Mouse (Mus musculus): ENCODE results near the gene Scmh1. TPM values are rescaled to one million over a fixed set of nuclear protein-coding genes. Genes with fewer than 3 reads are reported as not detected.

Scmh1 gene
- polyA plus RNA-seq, 1 experiment from 2014 or later, result 70.0 TPM

DNA sequence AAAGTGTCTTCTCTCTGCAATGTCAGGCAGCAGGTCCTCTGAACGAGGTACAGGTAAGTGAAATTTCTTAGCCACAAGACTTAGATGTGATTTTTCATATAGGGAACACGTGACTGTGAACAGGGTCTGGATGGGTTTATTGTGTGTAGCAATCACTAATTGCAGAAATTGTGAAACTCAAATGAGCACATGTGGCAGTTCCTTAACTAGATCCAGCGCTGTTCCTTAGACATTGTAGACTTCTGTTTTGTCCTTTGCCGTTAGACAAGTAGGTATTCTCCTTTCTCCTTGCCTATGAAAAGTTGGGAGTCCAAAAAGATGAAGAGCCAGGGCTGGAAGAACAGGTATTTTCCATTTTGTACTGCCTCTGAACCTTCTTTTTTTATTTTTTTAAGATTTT, 106.1 kb downstream of the Scmh1 start:
- H3K9ac ChIP-seq, result no peak overlapping the region
- peaks cover 82% of the 10 kb centered on the region for H3K36me3 ChIP-seq
- no peaks in the 10 kb centered on the region for H3K4me1 ChIP-seq
- H3K4me3 ChIP-seq, result no peak overlapping the region
- peaks cover 12% of the 10 kb centered on the region for H3K9me3 ChIP-seq
- H3K4me2 ChIP-seq, result no peak overlapping the region
- no peak overlapping the region for H3K27ac ChIP-seq (replicated peaks)
- 87% methylated on average over 4 of the region's 4 CpGs for WGBS
- no peaks in the 10 kb centered on the region for H3K27me3 ChIP-seq (replicated peaks)
- ATAC-seq (ENCODE audit: extremely low read depth, insufficient number of reproducible peaks, low FRiP score, low TSS enrichment), result no peak

DNA sequence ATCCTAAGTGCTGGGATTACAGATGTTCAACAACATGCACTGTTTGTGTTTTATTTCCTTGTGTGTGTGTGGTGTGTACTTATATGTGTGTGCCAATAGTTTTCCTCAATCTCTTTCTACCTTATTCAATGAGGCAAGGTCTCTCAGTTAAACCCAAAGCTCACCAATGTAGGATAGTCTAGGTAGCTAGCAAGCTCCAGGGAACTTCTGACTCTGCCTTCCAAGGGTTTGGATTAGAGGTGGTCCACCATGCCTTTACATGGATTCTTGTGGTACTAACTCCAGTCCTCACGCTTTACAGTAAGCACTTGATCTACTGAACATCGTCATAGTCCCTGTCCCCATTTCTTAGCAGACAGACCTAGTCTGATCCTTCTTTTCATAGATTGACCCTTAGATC, 109.3 kb downstream of the Scmh1 start:
- WGBS, result 84% methylated on average over 2 of the region's 2 CpGs
- no peak overlapping the region for H3K4me3 ChIP-seq
- H3K27ac ChIP-seq (replicated peaks), result no peak overlapping the region
- no peaks in the 10 kb centered on the region for H3K27me3 ChIP-seq (replicated peaks)
- ATAC-seq (ENCODE audit: extremely low read depth, insufficient number of reproducible peaks, low FRiP score, low TSS enrichment), result no peak
- peaks cover 2% of the 10 kb centered on the region; the same call in 1 of the 2 replicates for H3K9me3 ChIP-seq
- no peaks in the 10 kb centered on the region for H3K4me1 ChIP-seq
- H3K9ac ChIP-seq, result no peak overlapping the region
- no peak overlapping the region for H3K4me2 ChIP-seq
- peaks cover 82% of the 10 kb centered on the region for H3K36me3 ChIP-seq

DNA sequence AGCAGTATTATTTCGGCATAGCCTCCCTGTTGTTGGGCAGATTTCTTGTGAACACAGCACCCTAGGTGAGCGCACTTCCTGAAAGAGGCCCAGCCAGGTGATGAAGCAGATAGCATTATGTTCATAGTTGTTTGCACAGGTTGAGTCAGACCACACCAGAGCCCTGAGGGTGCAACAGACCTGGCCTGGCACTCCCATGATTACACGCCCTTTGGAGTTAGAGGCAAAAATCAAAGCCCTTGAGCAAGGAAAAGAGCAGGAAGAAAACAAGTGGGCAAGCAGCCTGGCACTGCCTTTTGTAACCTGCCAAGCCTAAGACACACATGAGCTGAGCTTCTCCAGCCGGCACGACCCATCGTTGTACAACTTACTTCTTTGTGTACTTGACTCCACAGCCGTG, 111.4 kb downstream of the Scmh1 start:
- no peaks in the 10 kb centered on the region for H3K27me3 ChIP-seq (replicated peaks)
- H3K27ac ChIP-seq (replicated peaks), result no peak overlapping the region
- no peak overlapping the region for H3K4me2 ChIP-seq
- H3K9me3 ChIP-seq, result no peaks in the 10 kb centered on the region
- WGBS, result 95% methylated on average over 7 of the region's 7 CpGs
- no peaks in the 10 kb centered on the region for H3K4me1 ChIP-seq
- H3K9ac ChIP-seq, result no peak overlapping the region
- no peak for ATAC-seq (ENCODE audit: extremely low read depth, insufficient number of reproducible peaks, low FRiP score, low TSS enrichment)
- H3K36me3 ChIP-seq, result peaks cover 85% of the 10 kb centered on the region
- H3K4me3 ChIP-seq, result no peak overlapping the region

DNA sequence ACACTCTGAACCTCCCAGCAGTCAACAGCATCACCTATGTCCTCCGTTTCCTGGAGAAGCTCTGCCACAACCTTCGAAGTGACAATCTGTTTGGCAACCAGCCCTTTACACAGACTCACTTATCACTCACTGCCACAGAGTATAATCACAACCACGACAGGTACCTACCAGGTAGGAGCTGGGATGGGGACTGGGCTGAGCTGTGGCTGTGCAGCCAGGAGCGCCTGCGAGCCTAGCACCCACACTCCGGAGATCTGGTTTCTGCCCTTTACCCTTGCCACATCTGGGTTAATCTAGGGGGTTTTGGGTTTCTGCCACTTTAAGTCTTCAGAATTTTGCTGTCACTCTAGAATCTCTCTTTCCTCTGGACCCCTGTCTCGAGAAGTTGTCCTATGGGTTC, 111.8 kb downstream of the Scmh1 start:
- H3K27ac ChIP-seq (replicated peaks), result no peak overlapping the region
- no peak overlapping the region for H3K9ac ChIP-seq
- no peak overlapping the region for H3K4me2 ChIP-seq
- H3K9me3 ChIP-seq, result no peaks in the 10 kb centered on the region
- no peaks in the 10 kb centered on the region for H3K4me1 ChIP-seq
- H3K27me3 ChIP-seq (replicated peaks), result no peaks in the 10 kb centered on the region
- 84% methylated on average over 7 of the region's 7 CpGs for WGBS
- H3K4me3 ChIP-seq, result no peak overlapping the region
- H3K36me3 ChIP-seq, result peaks cover 86% of the 10 kb centered on the region
- no peak for ATAC-seq (ENCODE audit: extremely low read depth, insufficient number of reproducible peaks, low FRiP score, low TSS enrichment)

DNA sequence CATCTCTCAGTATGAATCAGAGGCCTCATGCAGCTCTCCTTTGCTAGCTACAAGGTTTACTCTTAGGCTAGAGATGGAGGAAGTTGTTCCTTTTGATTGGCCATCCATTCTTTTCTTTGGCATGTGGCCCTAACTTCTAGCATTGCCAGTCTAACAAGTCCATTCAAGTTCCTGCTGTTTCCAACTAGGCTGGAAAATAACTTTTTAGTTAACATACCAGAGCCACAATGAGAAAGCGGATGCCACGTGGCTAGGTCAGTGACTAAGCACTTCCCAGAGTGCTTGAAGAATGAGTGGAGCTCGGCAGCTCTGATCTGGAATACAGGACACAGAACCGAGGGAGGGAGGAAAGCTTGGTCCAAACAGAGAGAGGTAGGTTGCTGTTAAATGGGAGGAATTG, 112.3 kb downstream of the Scmh1 start:
- no peak overlapping the region for H3K27ac ChIP-seq (replicated peaks)
- H3K4me1 ChIP-seq, result no peaks in the 10 kb centered on the region
- H3K27me3 ChIP-seq (replicated peaks), result no peaks in the 10 kb centered on the region
- peaks cover 88% of the 10 kb centered on the region for H3K36me3 ChIP-seq
- 70% methylated on average over 4 of the region's 4 CpGs for WGBS
- no peak overlapping the region for H3K9ac ChIP-seq
- no peak overlapping the region for H3K4me3 ChIP-seq
- H3K9me3 ChIP-seq, result no peaks in the 10 kb centered on the region
- no peak overlapping the region for H3K4me2 ChIP-seq
- no peak for ATAC-seq (ENCODE audit: extremely low read depth, insufficient number of reproducible peaks, low FRiP score, low TSS enrichment)

DNA sequence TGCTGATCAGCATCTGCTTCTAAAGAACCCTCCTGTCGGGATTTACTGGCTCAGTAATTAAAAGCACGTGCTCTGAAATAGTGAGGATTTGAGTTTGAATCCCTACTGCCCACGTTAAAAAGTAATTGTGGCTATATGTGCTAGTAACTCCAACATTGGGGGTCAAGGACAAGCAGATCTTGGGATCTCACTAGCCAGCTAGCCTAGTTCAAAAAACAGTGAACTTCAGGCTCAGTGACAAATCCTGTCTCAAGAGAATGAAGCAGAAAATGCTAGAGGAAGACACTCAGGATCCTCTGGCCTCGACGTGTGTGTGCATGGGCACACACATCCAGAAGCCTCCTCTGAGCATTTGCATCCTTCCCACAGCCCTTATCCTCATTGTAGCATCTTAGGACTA, 116.7 kb downstream of the Scmh1 start:
- WGBS, result 77% methylated on average over 5 of the region's 5 CpGs
- H3K9me3 ChIP-seq, result no peaks in the 10 kb centered on the region
- no peak overlapping the region for H3K27ac ChIP-seq (replicated peaks)
- no peak overlapping the region for H3K4me3 ChIP-seq
- H3K4me1 ChIP-seq, result no peaks in the 10 kb centered on the region
- no peak overlapping the region for H3K9ac ChIP-seq
- no peaks in the 10 kb centered on the region for H3K27me3 ChIP-seq (replicated peaks)
- no peak for ATAC-seq (ENCODE audit: extremely low read depth, insufficient number of reproducible peaks, low FRiP score, low TSS enrichment)
- peaks cover 98% of the 10 kb centered on the region for H3K36me3 ChIP-seq
- no peak overlapping the region for H3K4me2 ChIP-seq

DNA sequence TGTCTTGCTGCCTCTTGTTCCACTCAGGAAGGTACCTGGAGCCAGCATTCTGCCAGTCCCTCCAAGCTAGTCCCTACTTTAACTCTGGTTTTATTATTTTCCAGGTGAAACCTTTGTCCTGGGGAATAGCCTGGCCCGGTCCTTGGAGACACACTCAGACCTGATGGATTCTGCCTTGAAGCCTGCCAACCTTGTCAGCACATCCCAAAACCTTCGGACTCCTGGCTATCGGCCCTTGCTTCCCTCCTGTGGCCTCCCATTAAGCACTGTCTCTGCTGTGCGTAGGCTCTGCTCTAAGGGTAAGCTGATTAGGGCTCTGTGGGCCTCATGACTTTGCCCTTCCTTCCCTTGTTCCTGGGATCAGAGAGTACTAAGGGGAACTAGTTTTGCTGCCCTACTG, 117.3 kb downstream of the Scmh1 start:
- Histone ChIP-seq H3K4me1 (no peaks in the 10 kb centered on the region), H3K36me3 (peaks cover 96% of the 10 kb centered on the region), H3K27me3 (replicated peaks) (no peaks in the 10 kb centered on the region), H3K4me3 (no peak overlapping the region), H3K4me2 (no peak overlapping the region), H3K9me3 (no peaks in the 10 kb centered on the region), H3K9ac (no peak overlapping the region), H3K27ac (replicated peaks) (no peak overlapping the region)
- no peak for ATAC-seq (ENCODE audit: extremely low read depth, insufficient number of reproducible peaks, low FRiP score, low TSS enrichment)
- 75% methylated on average over 4 of the region's 4 CpGs for WGBS

DNA sequence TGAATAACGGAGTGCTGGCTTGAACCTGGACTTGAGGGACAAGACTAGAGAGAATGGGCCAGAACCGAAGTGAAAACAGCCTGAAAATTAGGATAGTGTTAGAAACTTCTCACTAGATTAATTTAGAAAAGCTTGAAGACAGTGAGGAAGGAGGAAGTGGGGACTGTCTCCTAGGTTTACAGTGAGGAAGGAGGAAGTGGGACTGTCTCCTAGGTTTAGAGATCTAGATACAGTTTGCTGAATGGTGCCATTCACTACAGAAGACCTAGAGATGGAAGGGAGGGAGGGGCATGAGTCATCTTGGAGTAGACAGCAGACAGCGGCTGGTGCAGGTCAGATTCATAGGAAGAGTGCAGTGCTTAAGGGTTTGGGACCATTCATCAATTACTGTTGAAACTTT, 118.0 kb downstream of the Scmh1 start:
- no peak for ATAC-seq (ENCODE audit: extremely low read depth, insufficient number of reproducible peaks, low FRiP score, low TSS enrichment)
- Histone ChIP-seq H3K27ac (replicated peaks) (no peak overlapping the region), H3K27me3 (replicated peaks) (no peaks in the 10 kb centered on the region), H3K9ac (no peak overlapping the region), H3K4me2 (no peak overlapping the region), H3K9me3 (no peaks in the 10 kb centered on the region), H3K4me1 (no peaks in the 10 kb centered on the region), H3K36me3 (peaks cover 96% of the 10 kb centered on the region), H3K4me3 (no peak overlapping the region)
- 85% methylated on average over 3 of the region's 3 CpGs for WGBS

DNA sequence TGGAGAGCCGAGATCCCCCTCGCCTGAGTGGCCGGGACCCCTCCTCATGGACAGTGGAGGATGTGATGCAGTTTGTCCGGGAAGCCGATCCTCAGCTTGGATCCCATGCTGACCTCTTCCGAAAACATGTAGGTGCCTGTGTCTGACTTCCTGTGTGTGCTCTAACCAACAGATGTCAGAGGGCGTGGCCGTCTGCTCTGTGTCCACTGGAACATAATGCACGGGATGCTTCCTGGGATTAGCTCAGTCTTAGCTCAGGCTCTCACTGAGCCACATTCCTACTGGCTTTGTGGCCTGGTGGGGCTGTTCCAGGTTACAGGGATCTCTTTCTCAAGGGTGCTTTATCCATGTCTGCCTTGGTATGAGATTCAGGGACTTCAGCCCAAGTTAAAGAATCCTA, 123.1 kb downstream of the Scmh1 start:
- no peak overlapping the region for H3K4me3 ChIP-seq
- H3K27me3 ChIP-seq (replicated peaks), result no peaks in the 10 kb centered on the region
- no peaks in the 10 kb centered on the region for H3K9me3 ChIP-seq
- WGBS, result 83% methylated on average over 9 of the region's 9 CpGs
- no peak overlapping the region for H3K9ac ChIP-seq
- no peak overlapping the region for H3K27ac ChIP-seq (replicated peaks)
- H3K4me2 ChIP-seq, result no peak overlapping the region
- peaks cover 92% of the 10 kb centered on the region for H3K36me3 ChIP-seq
- no peak for ATAC-seq (ENCODE audit: extremely low read depth, insufficient number of reproducible peaks, low FRiP score, low TSS enrichment)
- no peaks in the 10 kb centered on the region for H3K4me1 ChIP-seq

DNA sequence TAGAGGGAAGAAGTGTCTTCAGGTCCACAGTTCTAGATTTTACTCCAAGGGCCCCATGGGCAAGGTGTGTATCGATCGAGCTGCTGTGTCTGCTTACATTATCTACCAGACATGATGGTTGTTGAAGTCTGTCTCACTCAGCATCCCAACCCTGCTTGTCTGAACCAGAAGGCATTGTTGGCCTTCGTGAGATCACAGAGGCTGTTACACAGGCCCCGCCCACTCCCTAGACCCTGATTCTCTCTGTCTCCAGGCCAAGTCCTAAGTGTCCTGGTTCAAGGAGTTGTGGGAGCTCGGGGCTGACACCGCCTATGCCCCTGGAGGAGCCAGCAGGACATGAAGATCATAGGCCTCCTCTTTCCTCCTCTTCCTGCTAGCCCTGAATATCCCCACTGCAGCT, 126.9 kb downstream of the Scmh1 start, which contains the start of gene Slfnl1:
Gene Slfnl1, plus strand, starts transcription at position 246 of the 400 bp plus-strand sequence.
- Histone ChIP-seq H3K36me3 (peaks cover 73% of the 10 kb centered on the region), H3K27me3 (replicated peaks) (no peaks in the 10 kb centered on the region), H3K27ac (replicated peaks) (no peak within 1 kb of the TSS), H3K9ac (no peak within 1 kb of the TSS), H3K4me3 (no peak within 1 kb of the TSS), H3K4me2 (no peak within 1 kb of the TSS), H3K4me1 (no peaks in the 10 kb centered on the region), H3K9me3 (no peaks in the 10 kb centered on the region)
- no peak for ATAC-seq (ENCODE audit: extremely low read depth, insufficient number of reproducible peaks, low FRiP score, low TSS enrichment)
- WGBS, result 85% methylated on average over 6 of the region's 6 CpGs

DNA sequence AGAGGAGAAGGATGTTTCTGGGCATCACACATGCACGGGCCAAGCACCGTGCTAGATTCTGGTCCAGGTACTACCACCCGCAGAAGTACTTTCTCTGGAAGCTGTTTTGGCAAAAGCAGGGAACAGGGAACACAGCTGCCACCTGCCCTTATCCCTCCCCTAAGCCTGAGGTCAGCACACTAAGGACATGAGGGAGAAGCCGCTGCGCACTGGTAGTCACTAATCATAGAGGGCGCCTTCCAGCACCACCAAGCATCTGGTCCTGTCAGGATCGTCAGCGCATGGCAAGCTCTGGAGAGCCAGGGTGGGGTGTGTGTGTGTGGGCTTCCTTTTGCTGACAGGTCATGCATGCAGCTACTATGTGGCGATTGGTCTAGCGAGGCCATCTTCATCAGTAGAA, 133.6 kb downstream of the Scmh1 start:
- H3K27me3 ChIP-seq (replicated peaks), result no peaks in the 10 kb centered on the region
- peaks cover 72% of the 10 kb centered on the region for H3K36me3 ChIP-seq
- 90% methylated on average over 10 of the region's 10 CpGs for WGBS

DNA sequence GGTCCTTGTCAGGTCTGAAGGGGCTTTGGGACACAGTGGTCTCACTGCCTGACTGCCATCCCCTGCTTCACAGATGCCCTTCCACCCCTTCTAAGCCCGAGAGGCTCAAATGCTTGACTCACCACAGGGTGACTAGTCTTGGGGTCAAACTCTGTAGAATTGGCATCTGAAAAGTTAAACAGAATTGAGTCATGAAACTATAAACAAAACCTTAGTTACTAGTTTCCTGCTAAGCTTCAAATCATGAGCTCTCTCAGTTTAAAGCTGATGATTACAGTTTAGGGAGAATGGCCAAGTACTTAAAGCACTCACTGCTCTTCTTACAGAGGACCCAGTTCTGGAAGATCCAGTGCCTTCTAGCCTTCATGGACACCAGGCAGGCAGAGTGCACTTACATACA, 139.8 kb downstream of the Scmh1 start:
- WGBS, result 71% methylated on average over 1 of the region's 1 CpGs
- no peaks in the 10 kb centered on the region for H3K4me1 ChIP-seq
- H3K36me3 ChIP-seq, result peaks cover 100% of the 10 kb centered on the region
- no peak overlapping the region for H3K4me2 ChIP-seq
- no peak overlapping the region for H3K4me3 ChIP-seq
- H3K9ac ChIP-seq, result no peak overlapping the region
- H3K27ac ChIP-seq (replicated peaks), result no peak overlapping the region
- ATAC-seq (ENCODE audit: extremely low read depth, insufficient number of reproducible peaks, low FRiP score, low TSS enrichment), result no peak
- no peaks in the 10 kb centered on the region for H3K27me3 ChIP-seq (replicated peaks)
- no peaks in the 10 kb centered on the region for H3K9me3 ChIP-seq

More for the DNA sequence above, 133.6 kb downstream of the Scmh1 start:
- Histone ChIP-seq H3K4me3 (no peak overlapping the region), H3K9me3 (no peaks in the 10 kb centered on the region), H3K27ac (replicated peaks) (no peak overlapping the region), H3K9ac (no peak overlapping the region), H3K4me1 (no peaks in the 10 kb centered on the region), H3K4me2 (no peak overlapping the region)
- ATAC-seq (ENCODE audit: extremely low read depth, insufficient number of reproducible peaks, low FRiP score, low TSS enrichment), result no peak

Measured in heart, embryonic 13.5 days (tissue).